Mouse (Mus musculus) cortical plate, adult 2 months (tissue): ENCODE results near the gene Plxdc1.

Experiments
- CTCF ChIP-seq: fragments of 200-500 bp; IDR thresholded peaks from 2 replicates; pipeline ENCODE4 v1.5.1; 2011; ENCODE audit warnings: mild to moderate bottlenecking, control low read depth, low read length; ENCODE audit not compliant: insufficient read depth; ENCODE audit errors: extremely low read depth
- POLR2A ChIP-seq: fragments of 200-500 bp; IDR thresholded peaks from 2 replicates; pipeline ENCODE4 v1.6.1; 2011; ENCODE audit warnings: mild to moderate bottlenecking, low read length, control low read depth; ENCODE audit not compliant: insufficient read depth; ENCODE audit errors: extremely low read depth

DNA sequence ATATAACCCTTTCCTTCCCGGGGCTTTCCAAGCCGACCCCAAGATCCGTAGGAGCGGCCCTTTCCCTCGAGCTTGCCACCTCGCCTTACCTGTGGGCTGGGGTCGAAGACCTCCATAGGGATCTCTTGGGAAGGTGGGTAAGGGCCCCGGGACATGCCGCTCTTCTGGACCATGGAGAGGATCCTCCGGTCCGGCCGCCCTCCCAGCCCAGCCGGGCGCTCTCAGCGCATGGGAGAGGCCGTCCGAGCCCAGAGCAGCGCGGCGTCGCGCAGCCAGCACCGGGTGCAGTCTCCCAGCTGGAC, 36.0 kb upstream of the Plxdc1 start:
- no peak for TF ChIP-seq CTCF
- no peak for TF ChIP-seq POLR2A
